Mouse (Mus musculus): ENCODE results near the gene Gm6502. TPM values are rescaled to one million over a fixed set of nuclear protein-coding genes. Genes with fewer than 3 reads are reported as not detected.
"Not testable (repeated sequence)": the region's sequence is repeated elsewhere in the genome, so short reads cannot be mapped to it uniquely, and the experiment has no call there.

The Gm6502 gene
- polyA plus RNA-seq (2015; fragmentation: Nextera tagmentation; extraction: Ambion mirVana), result not detected in 2 replicates

GRCm38 (mm10) chr5:94314135-94314534, at the start of gene Gm6502:
Gene Gm6502 (plus strand): TSS chr5:94314435.
- H3K9ac ChIP-seq; H3K36me3 ChIP-seq (replicated peaks); ATAC-seq (replicated peaks); H3K27me3 ChIP-seq (replicated peaks); H3K9me3 ChIP-seq; H3K4me2 ChIP-seq; H3K4me3 ChIP-seq; H3K27ac ChIP-seq; H3K4me1 ChIP-seq: not testable (repeated sequence)
- no CpG with 5 or more reads among the region's 2 CpGs for WGBS

- H3K4me2 ChIP-seq; H3K27me3 ChIP-seq (replicated peaks); H3K27ac ChIP-seq; H3K9ac ChIP-seq; H3K36me3 ChIP-seq (replicated peaks); H3K9me3 ChIP-seq; ATAC-seq (replicated peaks); H3K4me3 ChIP-seq; H3K4me1 ChIP-seq: not testable (repeated sequence)
- WGBS, result 84% methylated on average over 1 of the region's 1 CpGs
Measured at GRCm38 (mm10) chr5:94306696-94307095, 7.5 kb upstream of the Gm6502 start, which contains the start of gene A430089I19Rik. Gene A430089I19Rik (minus strand): TSS chr5:94306796.

DNA sequence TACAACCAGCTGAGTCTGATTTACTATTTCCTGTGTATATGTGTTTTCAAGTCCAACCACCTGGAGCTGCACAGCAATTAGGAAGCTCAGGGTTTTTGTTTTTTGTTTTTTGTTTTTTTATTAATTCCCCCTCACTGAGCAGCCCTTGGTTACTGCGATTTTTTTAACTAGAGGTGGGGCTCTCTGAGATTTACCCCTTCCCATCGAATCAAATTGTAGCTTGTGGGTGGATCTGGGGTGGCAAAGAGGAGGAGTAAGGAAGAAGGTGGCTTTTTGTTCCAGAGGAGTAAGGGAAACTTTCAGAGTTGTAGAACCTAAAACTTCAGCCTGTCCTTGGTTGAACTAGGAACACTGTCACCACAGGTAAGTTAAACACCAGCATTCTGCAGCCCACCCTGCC, 25.2 kb downstream of the Gm6502 start, which contains the start of gene AA792892:
AA792892 (plus strand) TSS at position 301 of the 400 bp plus-strand sequence.
- not testable (repeated sequence) for H3K27ac ChIP-seq; H3K4me2 ChIP-seq; H3K36me3 ChIP-seq (replicated peaks); ATAC-seq (replicated peaks); H3K9me3 ChIP-seq; H3K4me3 ChIP-seq; H3K9ac ChIP-seq; H3K4me1 ChIP-seq; H3K27me3 ChIP-seq (replicated peaks)
- WGBS, result no CpG with 5 or more reads among the region's 2 CpGs

Other genes with a start within 250 kb of the Gm6502 start
- not detected in 2 replicates for gene BC061212, start 243.9 kb upstream of the Gm6502 start, polyA plus RNA-seq (2015; fragmentation: Nextera tagmentation; extraction: Ambion mirVana)
- gene Gm6351, start 238.1 kb upstream of the Gm6502 start, polyA plus RNA-seq (2015; fragmentation: Nextera tagmentation; extraction: Ambion mirVana), result not detected in 2 replicates
- gene Gm3106, start 96.4 kb upstream of the Gm6502 start, polyA plus RNA-seq (2015; fragmentation: Nextera tagmentation; extraction: Ambion mirVana), result not detected in 2 replicates
- gene A430089I19Rik, start 7.6 kb upstream of the Gm6502 start, polyA plus RNA-seq (2015; fragmentation: Nextera tagmentation; extraction: Ambion mirVana), result not detected in 2 replicates
- gene AA792892, start 25.3 kb downstream of the Gm6502 start, polyA plus RNA-seq (2015; fragmentation: Nextera tagmentation; extraction: Ambion mirVana), result not detected in 2 replicates
- not detected in 2 replicates for gene Gm7682, start 131.3 kb downstream of the Gm6502 start, polyA plus RNA-seq (2015; fragmentation: Nextera tagmentation; extraction: Ambion mirVana)
- gene Gm3139, start 211.9 kb downstream of the Gm6502 start, polyA plus RNA-seq (2015; fragmentation: Nextera tagmentation; extraction: Ambion mirVana), result not detected in 2 replicates